Mouse (Mus musculus) stomach, embryonic 14.5 days (tissue): ENCODE measurements around the gene Filip1l. TPM values are rescaled to one million over a fixed set of nuclear protein-coding genes. Genes with fewer than 3 reads are reported as not detected.

ENCODE experiments used
- ATAC-seq: fragments of 200-750 bp; cut with Nextera tagmentation; 2 replicates; pipeline ENCODE4 v1.8.0; 2017; ENCODE audit warnings: low read depth, moderate TSS enrichment; ENCODE audit not compliant: insufficient number of reproducible peaks, insufficient read depth, low FRiP score
- H3K27ac ChIP-seq: fragments of 300-500 bp; sonication (generic); 2 replicates; pipeline ENCODE4 v1.5.1; 2014; ENCODE audit warnings: mild to moderate bottlenecking, low read length, moderate library complexity, mixed read lengths
- H3K27me3 ChIP-seq: fragments of 300-500 bp; sonication (generic); 2 replicates; pipeline ENCODE4 v1.6.1; 2014; ENCODE audit warnings: low read length, control low read depth, mixed read lengths; ENCODE audit not compliant: control insufficient read depth, insufficient read depth
- H3K36me3 ChIP-seq: fragments of 300-500 bp; sonication (generic); 2 replicates; pipeline ENCODE4 v1.6.1; 2014; ENCODE audit warnings: mild to moderate bottlenecking, control low read depth, low read length, moderate library complexity, mixed read lengths; ENCODE audit not compliant: control insufficient read depth, insufficient read depth
- H3K4me1 ChIP-seq: fragments of 300-500 bp; sonication (generic); 2 replicates; pipeline ENCODE4 v1.6.1; 2014; ENCODE audit warnings: low read length, control low read depth, mixed read lengths; ENCODE audit not compliant: control insufficient read depth, insufficient read depth
- H3K4me2 ChIP-seq: fragments of 300-500 bp; sonication (generic); replicated peaks from 2 replicates; pipeline ENCODE4 v1.6.1; 2014; ENCODE audit warnings: low read depth, low read length, control low read depth
- H3K4me3 ChIP-seq: fragments of 300-500 bp; sonication (generic); 2 replicates; pipeline ENCODE4 v1.5.1; 2014; ENCODE audit warnings: low read depth, low read length, control low read depth
- H3K9ac ChIP-seq: fragments of 300-500 bp; sonication (generic); replicated peaks from 2 replicates; pipeline ENCODE4 v1.6.1; 2014; ENCODE audit warnings: low read depth, mild to moderate bottlenecking, control low read depth, low read length, moderate library complexity, mixed read lengths
- H3K9me3 ChIP-seq: fragments of 300-500 bp; sonication (generic); 2 replicates; pipeline ENCODE4 v1.6.1; 2016; ENCODE audit warnings: low read depth, low read length, control low read depth; ENCODE audit not compliant: control insufficient read depth
- WGBS: fragments of 180-500 bp; shearing (Covaris S2); extraction: QIAGEN DNeasy Blood & Tissue Kit; methylation state at CpG from one replicate; pipeline ENCODE4 v1.1.7; 2014; 5-methylcytosine and 5-hydroxymethylcytosine counted together
- polyA plus RNA-seq: library from polyadenylated mRNA; unstranded; fragments of >200 nt; fragmentation: Nextera tagmentation; extraction: Ambion mirVana; gene quantifications from 2 replicates; pipeline ENCODE4 v1.2.1, GENCODE M21; 2014

The Filip1l gene
- polyA plus RNA-seq, 1 experiment from 2014 or later = 54.7 TPM

- ATAC-seq = no peak
- Histone ChIP-seq H3K9me3 (no peaks in the 10 kb centered on the region), H3K27me3 (no peaks in the 10 kb centered on the region), H3K4me3 (no peak overlapping the region), H3K4me1 (peaks cover 9% of the 10 kb centered on the region), H3K9ac (no peak overlapping the region), H3K4me2 (no peak overlapping the region), H3K27ac (no peak overlapping the region), H3K36me3 (no peaks in the 10 kb centered on the region)
Measured at GRCm38 (mm10) chr16:57601031-57601430, 248.1 kb downstream of the Filip1l start.

GRCm38 (mm10) chr16:57606444-57607227 lies 253.7 kb downstream of the Filip1l start, which contains the start of gene Cmss1:
Gene Cmss1, minus strand, starts transcription at chr16:57606864.
- peaks cover 9% of the 10 kb centered on the region for H3K4me1 ChIP-seq
- H3K27me3 ChIP-seq = no peaks in the 10 kb centered on the region
- H3K9me3 ChIP-seq = no peaks in the 10 kb centered on the region
- ATAC-seq = peak; percentile 90
- H3K9ac ChIP-seq = peak within 1 kb of the TSS; percentile 34
- WGBS = under 1% methylated on average over 64 of the region's 64 CpGs
- no peak within 1 kb of the TSS for H3K27ac ChIP-seq
- no peaks in the 10 kb centered on the region for H3K36me3 ChIP-seq
- H3K4me2 ChIP-seq = peak within 1 kb of the TSS; percentile 72
- H3K4me3 ChIP-seq = peak within 1 kb of the TSS; percentile 70

GRCm38 (mm10) chr16:57611768-57612167 lies 258.9 kb downstream of the Filip1l start:
- H3K4me3 ChIP-seq = no peak overlapping the region
- whole genome bisulfite sequencing = 6% methylated on average over 1 of the region's 1 CpGs
- H3K36me3 ChIP-seq = no peaks in the 10 kb centered on the region
- H3K9me3 ChIP-seq = no peaks in the 10 kb centered on the region
- no peak overlapping the region for H3K4me2 ChIP-seq
- no peak for ATAC-seq
- no peak overlapping the region for H3K27ac ChIP-seq
- H3K4me1 ChIP-seq = no peaks in the 10 kb centered on the region
- H3K9ac ChIP-seq = no peak overlapping the region
- no peaks in the 10 kb centered on the region for H3K27me3 ChIP-seq

Other genes with a start within 250 kb of the Filip1l start
- 50.1 and 53.0 TPM in 2 replicates for gene Tomm70a, start 231.4 kb upstream of the Filip1l start, polyA plus RNA-seq
- gene Nit2, start 185.8 kb upstream of the Filip1l start, polyA plus RNA-seq = 84.7 and 88.0 TPM in 2 replicates
- gene Tbc1d23, start 121.6 kb upstream of the Filip1l start, polyA plus RNA-seq = 34.2 and 40.5 TPM in 2 replicates
- gene Tmem30c, start 60.2 kb upstream of the Filip1l start, polyA plus RNA-seq = 0.11 and 0.19 TPM in 2 replicates